Comparison of ENCODE assay signal across 9 mouse cellular contexts in the genomic region with DNA sequence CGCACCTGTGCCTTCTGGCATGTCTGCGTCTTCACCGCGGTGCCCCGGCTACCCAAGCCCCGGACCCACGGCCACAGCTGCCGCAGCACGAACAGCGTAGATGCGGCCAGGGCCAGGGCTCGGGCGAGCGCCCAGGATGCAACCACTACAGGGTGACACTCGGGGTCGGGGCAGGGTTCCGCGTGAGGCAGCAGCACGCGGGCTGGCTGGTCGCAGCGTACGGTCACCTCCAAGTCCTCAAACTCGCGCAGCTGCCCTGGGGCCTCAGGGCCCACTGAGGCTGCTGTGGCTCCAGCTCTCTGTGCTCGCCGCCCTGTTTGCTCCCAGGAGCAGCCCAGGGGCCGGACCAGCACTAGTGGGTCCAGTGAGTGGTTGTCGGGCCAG. TPM values are rescaled to one million over a fixed set of nuclear protein-coding genes. Genes with fewer than 3 reads are reported as not detected.
A peak's percentile ranks its signal among the peaks of the same experiment; 100 is the strongest.
DNase-seq lines count a peak whose midpoint lies in the region; ATAC-seq lines count a peak whose summit lies in the region.
"Had no signal": no experiment of that assay in that cellular context is flagged by ENCODE, and none has a peak within 500 bp of the region (broad histone marks: within the 10 kb centered on the region; RNA-seq: fewer than 3 reads in every experiment).

No protein-coding gene starts in this region.

- H3K9ac ChIP-seq in neural tube, embryonic 11.5 days (ENCODE audit: low read length): peak overlapping the region; percentile 32; the same call in 1 of the 2 replicates
- H3K9ac ChIP-seq in limb, embryonic 13.5 days: peak overlapping the region; percentile 35
- H3K9ac ChIP-seq in stomach, embryonic 16.5 days (ENCODE audit: low read length): peak overlapping the region; percentile 44; the same call in 1 of the 2 replicates

- no peak for ATAC-seq in neural tube, embryonic 11.5 days (ENCODE audit: insufficient read depth, low FRiP score, low TSS enrichment)
- ATAC-seq in limb, embryonic 13.5 days (ENCODE audit: low FRiP score, low read depth): no peak
- ATAC-seq in stomach, embryonic 16.5 days (ENCODE audit: insufficient read depth, low FRiP score): no peak

- H3K4me2 ChIP-seq in neural tube, embryonic 11.5 days (ENCODE audit: low read depth): peak overlapping the region; percentile 14; the same call in 1 of the 2 replicates
- H3K4me2 ChIP-seq in limb, embryonic 13.5 days (replicated peaks): peak overlapping the region; percentile 60
- H3K4me2 ChIP-seq in stomach, embryonic 16.5 days (ENCODE audit: low read depth, low read length): peak overlapping the region; percentile 46

- peak overlapping the region; percentile 20 for H3K4me3 ChIP-seq in neural tube, embryonic 11.5 days (ENCODE audit: low read depth, low read length)
- H3K4me3 ChIP-seq in limb, embryonic 13.5 days: peak overlapping the region; percentile 33
- H3K4me3 ChIP-seq in stomach, embryonic 16.5 days (replicated peaks; ENCODE audit: low read length): peak overlapping the region; percentile 31

- H3K4me1 ChIP-seq in neural tube, embryonic 11.5 days (ENCODE audit: control insufficient read depth, insufficient read depth, low read length): peaks cover 18% of the 10 kb centered on the region; the same call in 1 of the 2 replicates
- H3K4me1 ChIP-seq in limb, embryonic 13.5 days: peaks cover 27% of the 10 kb centered on the region
- H3K4me1 ChIP-seq in stomach, embryonic 16.5 days (ENCODE audit: control insufficient read depth, insufficient read depth, low read length): peaks cover 18% of the 10 kb centered on the region

- H3K9me3 ChIP-seq in neural tube, embryonic 11.5 days (ENCODE audit: control insufficient read depth, low read length): no peaks in the 10 kb centered on the region
- H3K9me3 ChIP-seq in limb, embryonic 13.5 days: peaks cover 10% of the 10 kb centered on the region
- no peaks in the 10 kb centered on the region for H3K9me3 ChIP-seq in stomach, embryonic 16.5 days (replicated peaks; ENCODE audit: control insufficient read depth, low read length)

- 22% methylated on average over 29 of the region's 29 CpGs for WGBS in neural tube, embryonic 11.5 days
- 27% methylated on average over 29 of the region's 29 CpGs for WGBS in limb, embryonic 13.5 days
- WGBS in stomach, embryonic 16.5 days: 21% methylated on average over 29 of the region's 29 CpGs

- H3K27ac ChIP-seq in neural tube, embryonic 11.5 days (ENCODE audit: low read depth, low read length): no peak overlapping the region
- H3K27ac ChIP-seq in limb, embryonic 13.5 days: no peak overlapping the region
- H3K27ac ChIP-seq in stomach, embryonic 16.5 days (ENCODE audit: low read length): no peak overlapping the region

- no peaks in the 10 kb centered on the region for H3K36me3 ChIP-seq in neural tube, embryonic 11.5 days (ENCODE audit: control insufficient read depth, insufficient read depth, low read length)
- H3K36me3 ChIP-seq in limb, embryonic 13.5 days: no peaks in the 10 kb centered on the region
- no peaks in the 10 kb centered on the region for H3K36me3 ChIP-seq in stomach, embryonic 16.5 days (ENCODE audit: control insufficient read depth, insufficient read depth, low read length)

- H3K27me3 ChIP-seq in neural tube, embryonic 11.5 days (ENCODE audit: control insufficient read depth, insufficient read depth, low read length): peaks cover 36% of the 10 kb centered on the region
- peaks cover 82% of the 10 kb centered on the region for H3K27me3 ChIP-seq in limb, embryonic 13.5 days
- peaks cover 43% of the 10 kb centered on the region for H3K27me3 ChIP-seq in stomach, embryonic 16.5 days (ENCODE audit: control insufficient read depth, insufficient read depth, low read length)

- DNase-seq in cerebellum, adult 11-12 months: peak; percentile 24
- no peak for DNase-seq in cerebellum, postnatal 25 days
- no peak for DNase-seq in neural tube, embryonic 11.5 days (ENCODE audit: low spot score)
- DNase-seq in neural tube, embryonic 10.5 days (ENCODE audit: extremely low spot score, low spot score): no peak
- DNase-seq in thymus, postnatal 4 days: no peak
- no peak for DNase-seq in urinary bladder, adult 18-20 months (ENCODE audit: low spot score in 2 of 2)

RNA-seq across cellular contexts. Expression of a gene that starts 0.5 kb away (rescaled TPM):
- polyA plus RNA-seq in neural tube, embryonic 11.5 days (2014; fragmentation: Nextera tagmentation; extraction: Ambion mirVana): not detected in 2 replicates
- not detected in 2 replicates for polyA plus RNA-seq in limb, embryonic 13.5 days (2015; fragmentation: Nextera tagmentation; extraction: Ambion mirVana)
- polyA plus RNA-seq in stomach, embryonic 16.5 days (2015; fragmentation: Nextera tagmentation; extraction: Ambion mirVana): not detected in 2 replicates
- polyA plus RNA-seq: cerebellum, adult 2 months had no signal

RNA-seq across cellular contexts. Expression of a gene that starts 35.4 kb away (rescaled TPM):
- polyA plus RNA-seq in neural tube, embryonic 11.5 days (2014; fragmentation: Nextera tagmentation; extraction: Ambion mirVana): 164 and 174 TPM in 2 replicates
- polyA plus RNA-seq in limb, embryonic 13.5 days (2015; fragmentation: Nextera tagmentation; extraction: Ambion mirVana): 100 and 106 TPM in 2 replicates
- 58.5 and 61.9 TPM in 2 replicates for polyA plus RNA-seq in stomach, embryonic 16.5 days (2015; fragmentation: Nextera tagmentation; extraction: Ambion mirVana)

RNA-seq across cellular contexts. Expression of a gene that starts 42.5 kb away (rescaled TPM):
- 1.1 and 2.1 TPM in 2 replicates for polyA plus RNA-seq in neural tube, embryonic 11.5 days (2014; fragmentation: Nextera tagmentation; extraction: Ambion mirVana)
- polyA plus RNA-seq in limb, embryonic 13.5 days (2015; fragmentation: Nextera tagmentation; extraction: Ambion mirVana): 2.5 and 2.6 TPM in 2 replicates
- polyA plus RNA-seq in stomach, embryonic 16.5 days (2015; fragmentation: Nextera tagmentation; extraction: Ambion mirVana): 17.5 and 21.3 TPM in 2 replicates
